In genomic region chr4:105952406-105952805, GRCm38 (mm10) we compare ENCODE assay signal across 22 mouse cellular contexts.
"Had no signal": no experiment of that assay in that cellular context is flagged by ENCODE, and none has a peak within 500 bp of the region (broad histone marks: within the 10 kb centered on the region; RNA-seq: fewer than 3 reads in every experiment).

No protein-coding gene starts in this region.

- H3K4me3 ChIP-seq: heart, adult 2 months; heart, embryonic 13.5 days; heart, embryonic 15.5 days; hindbrain, embryonic 10.5 days; hindbrain, embryonic 12.5 days; intestine, embryonic 15.5 days; layer of hippocampus, adult 2 months; left cerebral cortex, adult 2 months; limb, embryonic 10.5 days; limb, embryonic 12.5 days; liver, embryonic 13.5 days; liver, embryonic 15.5 days had no signal

- DNase-seq: gastrocnemius, postnatal 14 days; gastrocnemius, postnatal 36 days; heart, adult 2 months; heart, postnatal 4 days; kidney, adult 18-20 months; kidney, adult 8-10 months; kidney, postnatal 10 days; kidney, postnatal 25 days; kidney, postnatal 4 days; liver; liver, embryonic 13.5 days had no signal

- H3K27ac ChIP-seq: heart, adult 2 months; heart, embryonic 13.5 days; heart, embryonic 15.5 days; hindbrain, embryonic 10.5 days; hindbrain, embryonic 12.5 days; hindbrain, embryonic 14.5 days; intestine, embryonic 15.5 days; layer of hippocampus, adult 2 months; left cerebral cortex, adult 2 months; limb, embryonic 10.5 days; limb, embryonic 12.5 days; liver, embryonic 13.5 days; liver, embryonic 15.5 days had no signal
